Mouse (Mus musculus) heart, adult 11 months (tissue): ENCODE results near the gene Llph.

ENCODE experiments used
- DNase-seq: peaks from one replicate; pipeline ENCODE4 v3.0.0; 2022

Gene Llph

GRCm38 (mm10) chr10:120226871-120227661 lies at the start of gene Llph:
Gene Llph, plus strand, starts transcription at chr10:120227070.
- DNase-seq = peak; percentile 98

- DNase-seq = peak; percentile 64
Measured at GRCm38 (mm10) chr10:120182887-120183286, 44.0 kb upstream of the Llph start.

GRCm38 (mm10) chr10:120183342-120183741 lies 43.5 kb upstream of the Llph start:
- peak; percentile 14 for DNase-seq

GRCm38 (mm10) chr10:120188513-120188912 lies 38.4 kb upstream of the Llph start:
- peak; percentile 84 for DNase-seq

DNA sequence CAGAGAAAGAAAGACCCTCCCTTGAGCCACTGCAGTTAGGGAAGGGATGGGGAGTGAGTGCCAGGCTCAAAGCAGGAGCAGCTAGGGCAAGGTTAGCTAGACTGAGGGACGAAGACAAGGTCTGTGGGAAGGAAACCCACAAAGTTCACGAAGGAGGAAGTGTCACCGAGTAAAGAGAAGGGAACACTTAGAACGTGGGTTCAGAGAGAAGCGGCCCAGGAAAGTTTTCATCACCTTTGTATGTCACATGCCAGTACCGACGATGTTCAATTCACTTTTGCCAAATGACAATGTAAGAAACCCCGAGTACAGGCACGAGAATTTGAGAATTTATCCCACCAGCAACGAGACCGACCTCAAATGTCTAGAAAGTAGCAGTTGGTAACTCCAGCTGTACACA lies 37.6 kb upstream of the Llph start:
- DNase-seq = peak; percentile 64

GRCm38 (mm10) chr10:120189782-120190181 lies 37.1 kb upstream of the Llph start:
- peak; percentile 87 for DNase-seq

DNA sequence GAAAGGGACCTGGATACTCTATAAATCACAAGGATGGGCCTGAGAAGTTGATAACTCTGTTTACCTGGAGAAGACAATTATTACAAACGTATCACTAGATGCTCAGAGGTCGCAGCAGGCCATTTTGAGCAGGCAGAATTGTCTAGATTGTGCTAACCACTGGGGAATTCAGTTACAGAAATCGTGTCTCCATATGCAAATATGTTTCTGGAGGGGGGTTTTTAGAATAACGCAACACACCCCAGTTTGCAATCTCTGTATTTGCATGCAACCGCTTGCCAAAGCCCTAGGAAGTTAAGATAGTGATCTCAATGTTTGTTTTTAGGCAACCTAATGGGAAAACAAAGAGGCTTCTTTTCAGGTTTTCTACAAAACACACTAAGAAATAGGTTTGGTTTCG lies 35.7 kb upstream of the Llph start:
- DNase-seq = peak; percentile 64

DNA sequence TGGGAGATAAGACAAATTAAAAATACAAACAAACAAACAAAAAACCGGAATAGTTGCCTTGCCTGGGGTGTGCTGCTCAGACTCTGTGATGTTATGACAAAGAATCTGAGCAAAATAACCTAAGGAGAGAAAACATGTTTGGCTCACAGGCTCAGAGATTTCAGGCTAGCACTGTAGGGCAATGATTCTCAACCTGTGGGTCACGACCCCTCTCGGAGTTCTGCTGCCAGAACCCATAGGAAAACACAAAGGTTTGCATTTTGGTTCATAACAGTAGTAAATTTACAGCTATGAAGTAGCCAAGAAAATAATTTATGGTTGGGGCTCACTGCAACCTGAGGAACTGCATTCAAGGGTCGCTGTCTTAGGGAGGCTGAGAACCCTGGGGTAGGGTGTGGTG lies 34.6 kb upstream of the Llph start:
- DNase-seq = peak; percentile 48

DNA sequence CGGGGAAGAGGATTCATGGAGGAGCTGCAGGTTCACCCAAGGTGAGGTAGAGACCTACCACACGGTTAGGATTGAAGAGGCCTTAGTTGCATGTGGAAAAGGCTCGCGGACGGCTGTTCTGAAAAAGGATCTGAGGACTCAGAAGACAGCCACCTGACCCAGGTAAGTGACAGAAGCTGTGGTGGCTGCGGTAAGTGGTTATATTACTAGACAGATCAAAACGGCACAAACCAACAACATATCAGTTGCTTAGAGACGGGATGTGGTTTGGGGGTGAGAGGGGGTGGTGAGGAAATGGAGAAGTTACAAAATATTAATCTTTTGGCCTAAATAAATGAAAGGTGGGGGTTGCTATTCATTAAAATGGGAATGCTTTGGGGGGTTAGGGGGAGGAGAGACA lies 33.6 kb upstream of the Llph start:
- DNase-seq = peak; percentile 81

- DNase-seq = peak; percentile 74
Measured at GRCm38 (mm10) chr10:120197061-120197835, 29.6 kb upstream of the Llph start.

DNA sequence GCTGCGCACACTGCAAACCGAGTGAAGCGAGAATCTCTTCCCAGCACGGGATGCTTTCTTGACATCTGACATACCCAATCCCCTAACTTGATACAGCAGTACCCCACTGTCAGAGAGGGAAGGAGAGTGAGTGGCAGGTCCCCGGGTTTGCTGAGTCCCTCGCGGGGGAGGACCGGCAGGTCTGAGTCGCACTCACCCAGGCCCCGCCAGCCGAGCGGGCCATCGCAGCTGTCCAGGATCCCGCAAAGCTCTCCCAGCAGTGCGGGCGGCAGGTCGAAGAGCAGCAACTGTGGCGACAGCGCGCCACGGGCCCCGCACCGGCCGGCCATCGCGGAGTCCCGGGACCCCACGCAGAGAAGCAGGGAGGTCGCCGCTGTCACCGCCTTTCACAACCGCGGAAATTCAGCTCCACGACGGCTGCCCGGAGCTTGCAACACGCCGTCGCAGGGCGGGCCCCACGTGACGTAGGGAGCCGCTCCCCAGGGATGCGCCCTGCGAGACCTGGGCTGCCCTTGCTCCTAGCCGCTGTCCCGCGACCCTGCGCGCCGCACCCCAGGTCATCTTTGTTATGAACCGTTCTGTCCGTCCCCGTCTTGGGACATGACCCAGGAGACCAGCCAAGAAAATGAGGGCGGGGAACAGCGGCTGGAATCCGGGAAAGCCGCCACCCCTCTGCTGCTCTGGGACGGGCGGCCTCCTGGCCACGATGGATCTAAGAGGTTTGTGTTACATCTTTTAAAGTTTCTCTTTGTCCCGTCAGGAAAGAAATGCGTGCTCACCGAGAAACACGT lies 25.5 kb upstream of the Llph start, which contains the start of gene Tmbim4:
Gene Tmbim4 (plus strand): TSS at position 460 of the 791 bp plus-strand sequence.
- peak; percentile 99 for DNase-seq

- DNase-seq = peak; percentile 97
Measured at GRCm38 (mm10) chr10:120201961-120202402, 24.9 kb upstream of the Llph start, which contains the start of gene Irak3. Gene Irak3, minus strand, starts transcription at chr10:120202130.

GRCm38 (mm10) chr10:120202467-120203250 lies 24.2 kb upstream of the Llph start:
- DNase-seq = peak; percentile 84

GRCm38 (mm10) chr10:120204591-120205210 lies 22.2 kb upstream of the Llph start:
- peak; percentile 17 for DNase-seq

GRCm38 (mm10) chr10:120208015-120208414 lies 18.9 kb upstream of the Llph start:
- peak; percentile 82 for DNase-seq

DNA sequence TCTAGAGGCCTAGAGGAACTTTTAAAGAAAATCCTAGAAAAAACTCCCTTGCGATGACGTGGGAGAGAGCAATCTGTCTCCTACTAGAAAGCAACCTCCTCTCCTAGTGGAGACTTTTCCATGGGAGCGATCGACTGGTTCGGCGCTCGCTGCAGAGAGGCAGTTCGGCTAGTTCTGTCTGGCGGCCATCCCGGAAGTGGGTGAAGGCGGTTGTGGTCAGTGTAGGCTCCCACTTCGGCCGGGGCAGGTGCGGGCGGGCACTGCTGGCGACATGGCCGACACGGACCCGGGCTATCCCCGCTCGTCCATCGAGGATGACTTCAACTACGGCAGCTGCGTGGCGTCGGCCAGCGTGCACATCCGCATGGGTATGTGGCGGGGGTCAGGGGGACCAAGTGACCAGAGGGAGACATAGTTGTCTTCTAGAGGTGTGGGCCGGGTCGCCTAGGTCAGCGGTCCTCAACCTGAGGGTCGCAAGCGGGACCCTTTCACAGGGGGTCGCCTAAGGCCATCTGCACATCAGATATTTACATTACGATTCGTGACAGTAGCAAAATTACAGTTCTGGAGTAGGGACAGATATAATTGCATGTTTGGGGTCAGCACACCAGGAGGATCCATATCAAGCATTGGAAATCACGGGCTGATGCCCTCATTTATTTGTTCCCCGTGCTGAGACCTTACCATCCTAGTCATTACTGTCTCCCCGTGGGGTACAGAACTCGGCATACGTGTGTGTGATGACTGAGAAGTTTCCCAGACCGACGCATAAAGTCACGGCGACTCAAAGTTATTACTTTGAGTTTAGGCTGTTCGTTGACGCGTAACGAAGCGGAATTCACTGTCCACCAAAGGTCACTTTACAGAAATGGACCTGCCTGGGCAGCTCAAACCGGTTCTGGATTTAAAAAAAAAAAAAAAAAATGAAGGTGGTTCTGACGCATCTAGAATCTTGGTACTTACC lies 18.0 kb upstream of the Llph start:
- peak; percentile 99 for DNase-seq

GRCm38 (mm10) chr10:120209539-120209925 lies 17.3 kb upstream of the Llph start:
- DNase-seq = peak; percentile 45

- peak; percentile 49 for DNase-seq
Measured at GRCm38 (mm10) chr10:120210096-120210495, 16.8 kb upstream of the Llph start.

DNA sequence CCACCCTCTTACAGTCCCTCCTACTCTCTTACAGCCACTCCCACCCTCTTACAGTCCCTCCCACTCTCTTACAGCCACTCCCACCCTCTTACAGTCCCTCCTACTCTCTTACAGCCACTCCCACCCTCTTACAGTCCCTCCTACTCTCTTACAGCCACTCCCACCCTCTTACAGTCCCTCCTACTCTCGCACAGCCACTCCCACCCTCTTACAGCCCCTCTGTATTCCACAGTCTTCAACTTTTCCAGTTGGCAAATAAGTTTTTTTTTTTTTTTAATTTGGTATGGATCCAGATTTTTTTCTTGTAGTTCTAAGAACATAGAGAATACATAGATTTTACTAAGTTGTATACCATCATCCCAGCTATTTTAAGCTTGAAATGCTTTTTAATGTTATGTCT lies 9.8 kb upstream of the Llph start:
- peak; percentile 55 for DNase-seq

GRCm38 (mm10) chr10:120218996-120219395 lies 7.9 kb upstream of the Llph start:
- peak; percentile 73 for DNase-seq
